Mouse (Mus musculus) retina, postnatal 7 days (tissue): Measurements from ENCODE around the gene Nr2f1.

Source experiments
- DNase-seq: peaks from one replicate; pipeline ENCODE4 v3.0.0-alpha.2; 2012; ENCODE audit warnings: low read depth, low spot score

The Nr2f1 gene

DNA sequence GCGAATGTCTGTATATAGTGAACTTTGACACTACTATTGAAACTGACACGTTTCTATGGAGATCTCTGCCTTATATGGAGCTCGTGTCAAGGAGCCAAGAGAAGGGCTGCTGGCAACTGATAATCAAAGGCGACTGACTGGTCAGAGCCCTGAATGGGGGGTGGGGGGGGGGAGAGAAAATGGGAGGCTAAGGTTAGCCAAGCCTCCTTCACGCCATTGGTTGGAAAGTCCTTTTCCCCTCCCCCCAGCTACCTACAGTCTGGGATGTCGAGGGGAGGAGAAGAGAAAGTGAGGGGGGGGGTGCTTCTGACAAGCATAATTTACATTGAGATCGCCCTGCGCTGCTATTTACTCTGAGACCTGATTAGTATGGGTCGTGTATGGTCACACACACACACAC, 850 bp upstream of the Nr2f1 start:
- no peak for DNase-seq

DNA sequence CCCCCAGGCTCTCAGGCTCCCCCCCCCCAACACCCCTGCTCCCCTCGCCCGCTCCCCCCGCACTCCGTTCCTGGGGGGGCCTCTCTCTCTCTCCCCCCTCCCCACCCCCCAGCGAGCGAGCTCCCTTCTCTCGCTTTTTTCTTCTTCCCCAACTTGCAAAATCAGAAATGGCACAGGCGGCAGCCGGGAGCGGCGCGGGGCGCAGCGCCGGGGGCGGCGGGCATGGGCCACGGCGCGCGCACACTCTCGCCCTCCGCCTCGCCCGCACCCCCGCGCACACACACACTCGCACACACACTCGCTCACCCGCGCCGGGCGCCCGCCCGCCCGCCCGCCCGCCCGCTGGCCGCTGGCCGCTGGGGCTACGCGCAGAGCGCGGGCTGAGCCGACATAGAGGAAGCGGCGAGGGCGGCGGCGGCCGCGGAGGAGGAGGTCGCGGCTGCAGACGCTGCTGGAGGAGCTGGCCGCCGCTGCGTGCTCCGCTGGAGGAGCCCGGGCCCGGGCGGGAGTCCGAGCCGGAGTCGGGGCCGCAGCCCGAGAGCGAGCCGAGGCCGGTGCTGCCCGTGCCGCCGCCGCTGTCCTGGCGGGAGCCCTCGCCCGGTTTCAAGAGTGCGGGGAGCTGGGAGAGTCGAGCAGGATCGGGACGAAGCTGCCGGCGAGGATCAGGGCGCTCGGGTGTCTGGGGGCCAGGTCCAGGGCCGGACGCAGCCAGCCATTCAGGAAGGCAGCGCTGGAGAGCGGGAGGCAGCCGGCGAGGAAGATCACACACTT, 501 bp downstream of the Nr2f1 start:
- DNase-seq = no peak

DNA sequence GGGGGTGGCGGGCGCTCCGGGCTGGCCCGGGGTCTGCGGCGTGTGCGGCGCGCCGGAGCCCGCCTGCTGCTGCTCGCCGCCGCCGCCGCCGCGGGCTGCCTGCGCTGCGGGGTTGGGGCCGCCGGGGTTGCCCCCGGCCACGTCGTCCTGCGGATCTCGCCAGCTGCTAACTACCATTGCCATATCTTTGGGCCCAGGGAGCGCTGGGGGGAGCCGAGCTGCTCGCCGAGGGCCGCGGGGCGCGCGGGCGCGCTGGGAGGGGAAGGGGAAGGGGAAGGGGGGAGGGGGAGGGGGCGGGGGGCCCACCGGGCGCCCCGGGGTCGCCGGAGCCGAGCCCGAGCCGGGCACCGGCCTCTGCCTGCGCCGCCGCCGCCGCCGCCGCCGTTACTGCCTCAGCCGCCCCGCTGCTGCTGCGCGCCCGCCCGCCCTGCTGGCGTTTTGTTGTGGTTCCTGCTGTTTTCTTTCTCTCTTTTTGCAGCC, 1.1 kb downstream of the Nr2f1 start:
- DNase-seq = no peak

DNA sequence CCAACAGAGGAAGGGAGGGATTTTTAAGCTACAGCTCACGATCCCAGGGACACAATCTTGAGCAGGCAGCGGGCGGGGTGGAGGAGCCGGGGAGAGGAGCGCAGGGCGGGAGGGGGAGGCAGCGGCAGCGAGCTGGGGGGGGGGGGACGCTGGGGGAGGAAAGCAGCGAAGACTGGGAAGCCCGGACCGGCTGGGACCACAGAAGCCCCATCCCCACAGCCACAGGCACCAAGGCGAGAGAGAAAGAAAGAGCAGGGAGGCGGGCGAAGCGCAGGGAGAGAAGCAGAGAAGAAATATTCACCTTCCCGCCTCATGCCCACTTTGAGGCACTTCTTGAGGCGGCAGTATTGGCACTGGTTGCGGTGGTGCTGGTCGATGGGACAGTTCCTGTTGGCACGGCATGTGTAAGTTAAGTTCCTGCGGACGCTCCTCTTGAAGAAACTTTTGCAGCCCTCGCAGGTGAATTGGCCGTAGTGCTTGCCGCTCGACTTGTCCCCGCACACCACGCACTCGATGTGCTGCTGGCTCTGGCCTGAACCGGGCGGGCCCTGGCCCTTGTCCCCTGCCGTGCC, 1.7 kb downstream of the Nr2f1 start:
- no peak for DNase-seq

DNA sequence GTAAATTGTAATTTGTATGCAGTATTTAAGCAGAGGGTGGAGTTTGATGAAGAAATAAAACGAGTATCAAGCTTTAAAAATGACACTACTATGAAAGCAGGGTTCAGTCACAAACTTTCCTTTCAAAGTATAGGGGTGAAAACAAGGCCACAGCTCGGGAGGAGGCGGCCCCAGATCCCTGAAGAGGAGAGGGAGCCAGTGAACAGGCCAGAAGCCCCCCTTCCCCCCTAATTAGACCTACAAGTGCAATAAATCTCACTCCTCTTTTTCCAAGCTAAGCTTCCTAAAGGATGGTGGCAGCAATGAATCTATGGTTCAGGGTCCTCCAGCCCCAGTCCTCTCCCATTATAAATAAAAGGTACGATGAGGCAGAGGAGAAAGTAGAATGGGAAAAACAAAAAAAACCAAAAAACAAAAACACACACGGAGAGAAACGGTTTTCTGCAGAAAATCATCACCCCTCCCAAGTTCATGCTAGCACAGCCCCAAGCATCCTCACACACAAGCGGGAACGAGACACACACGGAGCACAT, 2.2 kb downstream of the Nr2f1 start:
- no peak for DNase-seq

DNA sequence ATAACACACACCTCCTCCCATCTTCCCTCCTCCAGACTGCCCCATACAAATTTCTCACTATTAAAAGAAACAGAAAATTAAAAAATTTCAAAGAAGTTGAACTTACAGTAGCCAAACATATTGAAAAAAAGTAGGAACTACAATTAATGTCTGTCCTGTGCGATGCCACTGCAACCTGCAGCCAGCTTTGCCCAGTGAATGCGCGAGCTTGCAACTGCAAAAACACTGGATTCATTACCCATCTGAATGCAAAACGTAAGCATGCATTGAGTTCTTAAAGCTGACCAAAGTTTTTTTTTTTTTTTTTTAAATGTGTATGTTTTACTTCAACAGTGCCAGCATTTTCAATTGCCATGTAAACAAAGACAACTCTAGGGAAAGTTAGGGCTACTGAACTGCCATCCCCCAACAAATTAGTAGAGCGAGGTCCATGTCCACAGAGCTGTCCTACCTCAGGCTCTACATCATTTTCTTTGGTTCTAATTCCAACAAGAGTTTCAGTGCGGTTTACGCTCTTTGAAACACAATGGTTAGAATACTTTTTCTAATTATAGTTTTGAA, 3.2 kb downstream of the Nr2f1 start:
- no peak for DNase-seq

DNA sequence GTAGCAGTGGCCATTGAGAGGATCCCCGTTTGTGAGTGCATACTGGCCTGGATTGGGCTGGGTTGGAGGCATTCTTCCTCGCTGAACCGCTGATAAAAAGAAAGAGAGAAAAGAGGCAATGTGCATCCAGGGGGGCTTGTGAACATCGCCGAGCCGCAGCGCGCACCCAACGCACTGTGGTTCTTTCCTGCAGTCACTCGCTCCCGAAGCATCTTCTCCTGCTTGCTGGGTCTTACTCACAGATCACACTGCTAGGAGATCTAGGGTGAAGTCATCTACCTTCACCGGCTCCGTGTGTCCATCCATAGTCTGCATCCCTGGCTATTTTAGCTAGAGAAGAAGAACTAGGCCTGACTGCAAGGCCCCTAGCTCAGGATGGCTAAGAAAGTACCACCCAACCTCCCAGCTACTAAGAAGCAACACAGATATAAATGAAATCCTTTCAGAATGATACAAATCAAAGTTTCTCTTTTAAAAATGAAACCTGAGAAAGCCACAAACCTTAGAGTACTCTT, 3.9 kb downstream of the Nr2f1 start:
- no peak for DNase-seq

DNA sequence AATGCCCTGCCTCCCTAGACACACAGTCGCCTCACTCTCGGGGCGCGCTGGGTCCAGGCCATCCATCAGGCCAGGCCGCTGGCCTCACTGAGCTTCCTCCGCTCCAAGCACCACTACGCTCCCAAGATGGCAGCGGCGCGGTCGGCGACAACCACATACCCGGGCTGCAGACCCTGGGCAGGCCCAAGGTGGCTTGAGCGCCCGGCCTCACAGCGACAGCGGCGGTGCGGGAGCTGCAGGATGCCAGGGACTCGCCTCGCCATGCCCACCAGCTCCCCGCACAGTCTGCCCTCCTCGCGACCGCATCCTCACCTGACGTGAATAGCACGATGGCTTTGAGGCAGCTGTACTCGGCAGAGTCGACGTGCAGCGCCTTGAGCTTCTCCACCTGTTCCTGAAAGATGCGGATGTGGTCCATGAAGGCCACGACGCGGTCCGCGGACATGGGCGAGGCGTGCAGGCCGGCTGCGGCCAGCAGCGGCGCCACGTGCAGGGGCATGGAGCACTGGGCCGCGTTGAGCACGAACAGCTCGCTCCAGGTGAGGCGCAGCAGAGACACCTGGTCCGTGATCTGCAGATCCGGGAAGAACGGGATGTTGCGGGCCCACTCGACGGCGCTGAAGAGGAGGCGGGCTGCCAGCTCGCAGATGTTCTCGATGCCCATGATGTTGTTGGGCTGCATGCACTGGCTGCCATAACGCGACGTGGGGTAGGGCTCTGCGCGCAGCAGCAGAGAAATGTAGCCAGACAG, 4.5 kb downstream of the Nr2f1 start:
- DNase-seq = no peak

DNA sequence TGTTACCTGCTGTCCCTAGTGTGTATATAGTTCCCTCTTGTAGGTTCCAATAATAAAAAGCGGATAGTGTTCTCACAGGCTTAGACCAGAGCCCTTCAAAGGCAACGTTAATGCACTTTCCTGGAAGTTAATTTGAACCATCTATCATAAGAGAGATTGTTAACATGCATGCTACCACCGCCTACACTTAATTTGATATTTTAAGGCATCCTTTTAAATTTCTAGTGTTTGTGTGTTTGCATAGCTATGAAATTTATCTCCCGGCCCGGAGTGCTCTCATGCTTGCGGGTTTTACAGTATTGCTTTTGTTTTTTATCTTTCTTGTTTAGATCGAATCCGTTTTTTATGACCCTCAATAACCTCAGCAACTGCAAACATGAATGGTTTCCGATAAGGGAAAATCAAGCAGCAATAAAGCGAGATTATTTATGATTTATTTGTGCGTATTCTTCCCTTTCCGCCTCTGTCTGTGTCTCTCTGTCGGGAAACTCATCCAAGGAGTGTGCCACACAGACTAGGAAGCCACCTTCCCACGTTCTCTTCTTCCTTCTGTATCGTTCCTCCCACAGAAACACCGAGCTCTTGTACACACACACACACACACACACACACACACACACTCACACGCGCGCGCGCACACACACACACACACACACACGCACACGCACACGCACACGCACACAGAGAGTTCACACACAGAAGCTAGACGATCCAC, 5.3 kb downstream of the Nr2f1 start:
- no peak for DNase-seq

DNA sequence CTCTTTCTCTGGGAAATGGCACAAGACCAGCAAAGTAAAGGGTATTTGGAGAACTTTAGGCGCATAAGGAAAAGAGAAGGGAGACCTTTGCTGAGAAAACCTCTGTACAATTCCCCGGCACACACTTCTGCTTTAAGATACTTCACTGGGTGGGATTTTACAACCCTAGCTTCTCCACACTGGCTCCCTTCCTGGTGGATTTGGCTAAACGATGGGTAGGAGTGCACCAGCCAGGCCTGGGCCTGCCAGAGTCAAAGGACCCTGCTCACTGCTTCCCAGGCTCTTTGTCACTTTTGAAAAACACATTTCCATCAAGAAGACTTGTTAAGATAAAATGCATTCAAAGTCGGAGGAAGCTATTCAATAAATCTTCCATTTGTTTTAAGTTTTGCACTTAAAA, 6.3 kb downstream of the Nr2f1 start:
- no peak for DNase-seq

DNA sequence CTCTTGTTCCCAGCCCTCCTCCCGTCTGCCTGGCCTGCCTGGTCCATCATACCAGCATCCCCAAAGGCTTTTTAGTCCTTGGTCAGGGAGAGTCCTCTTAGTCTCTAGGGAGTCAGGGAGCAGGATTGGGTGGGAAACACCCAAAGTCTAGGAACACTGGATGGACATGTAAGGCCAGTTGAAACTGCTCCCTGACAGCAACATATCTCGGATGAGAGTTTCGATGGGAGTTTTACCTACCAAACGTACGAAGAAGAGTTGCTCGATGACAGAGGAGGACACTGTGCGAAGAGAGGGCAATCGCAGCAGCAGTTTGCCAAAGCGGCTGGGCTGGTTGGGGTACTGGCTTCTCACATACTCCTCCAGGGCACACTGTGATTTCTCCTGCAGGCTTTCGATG, 10.0 kb downstream of the Nr2f1 start:
- no peak for DNase-seq

DNA sequence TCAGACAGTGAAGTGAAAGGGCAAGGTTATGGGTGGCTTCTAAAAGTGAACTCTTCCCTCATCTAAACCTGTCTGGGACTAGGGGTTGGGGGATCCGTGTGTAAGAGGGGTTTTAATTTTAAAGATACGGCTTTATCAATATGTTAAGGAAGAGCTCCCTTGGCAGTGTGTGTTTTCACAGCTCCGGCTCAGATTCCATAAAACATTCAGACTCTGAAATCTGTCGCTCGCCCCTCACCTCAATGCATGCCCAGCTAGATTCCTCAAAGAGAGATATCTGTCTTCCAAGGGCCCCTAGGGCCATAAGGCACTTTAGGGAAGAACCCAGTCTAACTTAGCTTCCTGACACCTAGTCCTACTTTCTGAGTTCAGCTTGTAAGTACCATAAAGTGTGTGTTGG, 11.7 kb downstream of the Nr2f1 start:
- DNase-seq = no peak

DNA sequence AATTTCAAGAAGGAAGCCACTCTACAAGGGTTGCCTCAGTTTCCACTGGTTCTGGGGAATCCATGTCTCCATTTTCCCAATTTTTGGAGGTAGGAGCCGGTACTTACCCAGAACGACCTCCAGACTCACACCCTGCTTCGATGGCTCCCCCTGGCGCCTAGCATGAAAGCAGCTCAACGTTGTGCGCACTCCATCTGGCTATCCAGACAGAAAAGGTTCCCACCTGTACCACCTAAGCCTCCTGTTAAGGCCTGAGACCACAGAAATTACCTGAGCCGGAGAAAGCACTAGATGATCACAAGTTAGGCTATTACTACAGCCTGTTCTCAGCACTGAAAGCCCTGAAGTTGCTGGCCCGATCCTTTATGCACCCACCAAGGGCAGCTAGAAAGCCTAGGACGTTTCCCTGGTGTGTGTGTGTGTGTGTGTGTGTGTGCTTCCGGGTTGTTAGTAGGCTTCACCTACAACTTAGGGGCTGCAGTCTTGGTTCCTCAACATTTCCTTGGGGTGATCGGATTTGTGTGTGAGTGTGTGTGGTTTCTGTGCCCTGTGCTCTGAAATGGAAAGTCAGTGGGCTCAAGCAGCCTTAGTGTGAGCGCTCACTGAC, 13.1 kb downstream of the Nr2f1 start:
- no peak for DNase-seq

DNA sequence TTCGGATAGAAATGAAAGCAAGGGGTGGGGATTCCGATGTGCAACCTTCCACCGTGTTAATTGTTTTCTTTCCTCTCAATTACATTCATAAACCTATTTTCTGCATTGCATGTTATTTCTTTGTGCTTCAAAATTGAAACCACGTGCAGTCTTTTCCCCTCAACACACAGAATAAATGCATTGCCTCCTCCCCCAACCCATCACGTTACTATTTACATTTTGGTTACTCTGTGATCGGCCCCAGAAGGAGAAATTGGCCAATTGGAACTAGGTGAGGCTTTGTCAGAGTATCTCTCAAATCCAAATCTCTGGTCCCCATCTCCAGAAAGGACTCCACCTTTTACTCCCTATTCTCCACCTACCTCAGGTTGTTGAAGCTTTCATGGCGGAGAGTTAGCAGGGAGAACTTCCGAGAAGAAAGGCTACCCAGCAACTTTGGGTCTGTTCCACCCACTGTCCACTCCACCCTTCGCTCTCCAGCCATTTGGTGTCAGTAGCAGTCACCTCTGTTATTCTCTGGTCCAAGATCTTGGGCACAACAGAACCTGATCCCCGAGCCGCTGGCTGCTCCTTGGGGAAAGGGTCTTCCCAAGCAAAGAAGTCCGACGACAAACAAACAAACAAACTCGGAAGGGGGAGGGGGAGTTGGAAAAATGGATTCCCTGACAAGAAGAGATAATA, 14.6 kb downstream of the Nr2f1 start:
- no peak for DNase-seq

DNA sequence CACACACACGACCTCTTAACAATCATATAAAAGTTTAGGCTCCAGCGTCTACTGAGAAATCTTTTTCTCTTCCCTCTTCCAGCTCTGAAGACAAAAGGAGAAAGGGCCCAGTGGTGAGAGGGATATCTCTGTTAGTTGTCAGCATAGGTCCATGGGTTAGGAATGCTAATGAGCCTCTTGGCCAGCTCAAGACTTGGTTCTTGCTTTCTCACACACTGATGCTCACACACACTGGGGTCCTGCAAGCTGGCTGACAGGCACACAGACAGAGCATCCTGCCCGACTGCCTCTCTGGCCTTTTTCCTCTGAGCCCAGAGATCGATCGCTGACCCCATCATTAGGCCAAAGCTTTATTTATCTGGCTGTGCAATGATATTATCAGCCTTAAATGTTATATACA, 15.6 kb downstream of the Nr2f1 start:
- no peak for DNase-seq

DNA sequence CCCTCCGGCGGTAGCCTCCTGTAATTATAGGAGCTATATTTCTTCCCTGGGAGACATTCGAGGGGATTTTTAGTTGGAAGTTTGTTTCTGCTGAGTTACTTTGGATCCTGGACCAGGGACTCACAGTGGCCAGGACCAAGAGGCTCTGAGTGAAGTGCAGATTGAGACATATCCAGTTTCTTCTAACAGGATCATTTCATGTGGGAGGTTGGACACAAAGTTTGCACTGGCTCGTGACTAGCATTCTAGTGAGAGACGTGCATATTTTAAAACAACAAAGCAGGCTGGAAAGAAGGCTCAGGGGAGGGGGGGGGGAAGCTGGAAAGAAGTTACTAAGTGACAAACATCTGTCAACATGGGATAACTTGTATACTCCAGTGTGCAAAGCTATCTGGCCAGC, 16.6 kb downstream of the Nr2f1 start:
- DNase-seq = no peak

DNA sequence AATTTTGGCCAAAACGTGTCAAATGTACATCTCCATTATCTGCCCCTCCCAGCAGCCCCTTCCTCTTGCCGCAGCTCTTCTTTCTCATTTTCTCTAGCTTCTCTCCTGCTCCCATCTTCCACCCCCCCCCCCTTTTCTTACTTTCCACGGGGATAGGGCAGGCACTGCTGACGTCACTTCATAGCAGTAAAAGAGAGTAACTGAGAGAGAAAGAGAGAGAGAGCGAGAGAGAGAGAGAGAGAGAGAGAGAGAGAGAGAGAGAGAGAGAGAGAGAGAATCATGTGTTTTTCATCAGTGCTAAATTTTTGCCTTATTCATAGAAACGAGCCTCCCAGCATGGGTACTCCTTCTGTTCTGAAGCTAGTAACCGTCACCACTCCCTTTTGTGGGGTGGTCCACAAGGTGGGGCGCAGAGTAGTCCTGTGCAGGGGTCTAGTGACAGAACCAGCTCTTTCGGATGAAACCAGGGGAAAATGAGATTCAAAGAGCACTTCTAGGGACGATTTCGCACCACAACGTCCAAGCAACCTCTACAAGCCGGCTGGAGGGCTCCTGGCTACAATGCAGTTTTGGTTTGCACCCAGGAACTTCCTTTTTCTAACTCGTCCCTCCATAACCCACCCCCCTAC, 17.5 kb downstream of the Nr2f1 start:
- no peak for DNase-seq

DNA sequence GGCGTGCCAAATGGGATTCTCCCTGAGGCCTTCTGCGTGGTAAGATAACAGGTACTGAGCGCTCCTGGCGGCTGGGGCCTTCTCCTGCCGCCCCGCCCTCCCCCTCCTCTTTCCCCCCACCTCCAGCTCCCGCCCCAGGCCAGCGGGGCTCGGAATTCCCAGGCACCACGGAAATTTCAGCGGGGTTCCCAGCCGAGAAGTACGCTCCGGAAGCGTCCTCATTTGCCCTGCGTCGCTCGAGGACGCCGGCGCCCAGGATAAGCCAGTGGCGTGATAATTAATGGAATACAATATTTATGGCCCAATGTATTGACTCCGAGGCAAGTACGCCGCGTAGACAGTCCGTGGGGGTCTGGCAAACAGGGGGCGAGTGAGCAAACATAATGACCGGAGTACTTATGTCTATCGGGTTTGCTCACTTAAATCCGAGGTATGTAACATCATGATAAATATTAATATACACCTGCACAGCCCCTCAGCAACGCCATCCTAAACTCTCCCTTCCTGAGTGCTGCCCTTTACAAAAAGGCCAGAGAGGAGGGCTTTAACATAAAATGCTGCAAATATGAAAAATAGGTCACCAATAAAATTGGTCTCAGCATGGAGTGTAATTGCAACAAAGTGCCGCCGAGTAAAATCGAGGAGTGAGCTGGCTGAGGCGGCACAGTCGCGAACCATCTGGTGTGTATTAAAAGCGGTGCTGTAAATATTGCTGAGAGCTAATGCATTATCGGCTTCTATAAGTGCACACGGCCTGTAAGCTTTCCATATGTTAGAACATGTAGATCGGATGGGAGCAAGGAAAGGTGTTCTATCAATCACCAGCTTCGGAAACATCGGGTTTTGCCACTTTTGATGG, 18.3 kb downstream of the Nr2f1 start:
- no peak for DNase-seq

DNA sequence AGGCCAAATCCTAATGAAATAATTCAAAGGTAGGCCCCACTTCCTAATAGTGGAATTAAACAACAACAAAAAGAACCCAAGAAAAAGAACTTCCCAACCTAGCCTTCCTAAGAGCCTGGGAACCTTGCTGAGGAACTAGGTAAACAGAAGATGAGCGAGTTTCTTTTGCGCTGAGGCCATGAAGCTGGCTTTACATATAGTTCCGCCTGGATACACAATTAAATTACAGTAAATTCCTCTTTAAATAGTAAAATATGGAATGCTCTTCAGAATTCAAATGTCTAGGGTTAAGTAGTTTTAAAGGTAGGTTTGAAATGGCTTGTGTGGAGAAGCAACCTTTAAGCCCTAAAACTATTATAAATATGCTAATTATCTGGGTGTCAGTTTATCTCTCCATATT, 19.3 kb downstream of the Nr2f1 start:
- no peak for DNase-seq
